24 mouse cellular contexts compared by ENCODE assay signal in the genomic region with DNA sequence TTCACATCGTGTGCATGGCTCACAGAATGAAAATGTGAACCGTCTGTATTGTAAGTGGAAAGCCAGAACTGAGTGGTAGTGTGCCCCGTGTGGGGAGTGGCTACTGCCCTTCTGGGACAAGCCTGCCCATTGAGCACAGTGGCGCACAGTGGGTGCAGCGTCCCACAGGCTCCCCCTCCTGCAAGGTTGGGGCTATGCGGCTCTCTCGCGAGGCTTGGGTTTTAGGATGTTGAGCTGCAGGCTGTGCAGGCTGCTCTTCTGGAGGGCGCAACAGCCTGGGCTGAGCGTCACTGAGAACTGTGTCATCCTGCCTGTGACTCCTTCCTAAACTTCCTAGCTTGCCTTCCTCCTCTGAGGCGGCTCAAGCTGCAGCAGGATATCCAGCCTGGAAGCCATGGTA.
DNase-seq lines count a peak whose midpoint lies in the region; ATAC-seq and TF ChIP-seq lines count a peak whose summit lies in the region.
"Had no signal": no experiment of that assay in that cellular context is flagged by ENCODE, and none has a peak within 500 bp of the region (broad histone marks: within the 10 kb centered on the region; RNA-seq: fewer than 3 reads in every experiment).

No protein-coding gene starts in this region.

- no peak overlapping the region for H3K4me2 ChIP-seq in midbrain, embryonic 16.5 days (ENCODE audit: low read length)
- no peak overlapping the region for H3K4me2 ChIP-seq in midbrain, embryonic 11.5 days
- H3K4me2 ChIP-seq in stomach, embryonic 14.5 days (replicated peaks; ENCODE audit: low read depth, low read length) = no peak overlapping the region
- H3K4me2 ChIP-seq: forebrain, embryonic 13.5 days; hindbrain, embryonic 13.5 days; limb, embryonic 15.5 days; liver, embryonic 15.5 days; midbrain, embryonic 13.5 days; neural tube, embryonic 15.5 days had no signal

- DNase-seq in frontal cortex, postnatal 25 days (ENCODE audit: low spot score in 2 of 2) = no peak
- DNase-seq in midbrain, embryonic 11.5 days (ENCODE audit: low spot score, missing footprints) = no peak
- no peak for DNase-seq in testis, postnatal 10 days (ENCODE audit: low spot score)
- DNase-seq: adrenal gland, postnatal 25 days; B cell, adult 2 months; cerebellum, adult 9-10 months; gastrocnemius, postnatal 36 days; heart, adult 2 months; kidney, adult 2 months; left cerebral cortex, postnatal 4 days; right cerebral cortex, adult 18-20 months had no signal

- H3K9me3 ChIP-seq in midbrain, embryonic 16.5 days (replicated peaks; ENCODE audit: control insufficient read depth, low read length, poor library complexity, severe bottlenecking) = no peaks in the 10 kb centered on the region; the same call in 1 of the 2 replicates
- H3K9me3 ChIP-seq in midbrain, embryonic 11.5 days (ENCODE audit: control insufficient read depth, low read length) = no peaks in the 10 kb centered on the region; the same call in 1 of the 2 replicates
- H3K9me3 ChIP-seq in ES-Bruce4 (replicated peaks; ENCODE audit: control insufficient read depth, insufficient read depth, low read length, poor library complexity, severe bottlenecking) = no peaks in the 10 kb centered on the region
- no peaks in the 10 kb centered on the region for H3K9me3 ChIP-seq in stomach, embryonic 14.5 days (ENCODE audit: control insufficient read depth, low read depth, low read length)
- H3K9me3 ChIP-seq: forebrain, embryonic 13.5 days; hindbrain, embryonic 13.5 days; limb, embryonic 15.5 days; liver, embryonic 15.5 days; neural tube, embryonic 15.5 days had no signal

- ATAC-seq in frontal cortex, adult (ENCODE audit: low TSS enrichment) = peak; percentile 28
- ATAC-seq in midbrain, embryonic 16.5 days = 0 out of 2 replicates have a peak, but pooled peaks have one; percentile 37
- ATAC-seq in midbrain, embryonic 11.5 days (ENCODE audit: low FRiP score) = no peak
- 0 out of 2 replicates have a peak, but pooled peaks have one; percentile 18 for ATAC-seq in stomach, embryonic 14.5 days (ENCODE audit: insufficient number of reproducible peaks, insufficient read depth, low FRiP score, low read depth)
- ATAC-seq: forebrain, embryonic 13.5 days; inflammation-experienced regulatory T-cells, adult 6 months; lung, postnatal 0 days; midbrain, embryonic 13.5 days had no signal

- 85% methylated on average over 11 of the region's 11 CpGs for WGBS in midbrain, embryonic 16.5 days
- 87% methylated on average over 11 of the region's 11 CpGs for WGBS in midbrain, embryonic 11.5 days
- WGBS in stomach, embryonic 14.5 days = 83% methylated on average over 11 of the region's 11 CpGs

- no peak overlapping the region for H3K9ac ChIP-seq in midbrain, embryonic 16.5 days (ENCODE audit: low read depth, low read length)
- no peak overlapping the region for H3K9ac ChIP-seq in midbrain, embryonic 11.5 days (ENCODE audit: low read length)
- peak overlapping the region; percentile 30 for H3K9ac ChIP-seq in ES-Bruce4 (ENCODE audit: low read depth, poor library complexity, severe bottlenecking)
- no peak overlapping the region for H3K9ac ChIP-seq in stomach, embryonic 14.5 days (replicated peaks; ENCODE audit: low read depth, low read length)
- H3K9ac ChIP-seq: forebrain, embryonic 13.5 days; hindbrain, embryonic 13.5 days; limb, embryonic 15.5 days; liver, embryonic 15.5 days; midbrain, embryonic 13.5 days; neural tube, embryonic 15.5 days had no signal

- H3K4me3 ChIP-seq in midbrain, embryonic 16.5 days (ENCODE audit: low read depth, low read length) = no peak overlapping the region
- H3K4me3 ChIP-seq in midbrain, embryonic 11.5 days (ENCODE audit: low read depth, low read length) = no peak overlapping the region
- H3K4me3 ChIP-seq in ES-Bruce4 (ENCODE audit: low read depth, low read length) = peak overlapping the region; percentile 33
- no peak overlapping the region for H3K4me3 ChIP-seq in stomach, embryonic 14.5 days (ENCODE audit: low read depth, low read length)
- H3K4me3 ChIP-seq: forebrain, embryonic 13.5 days; heart, adult 2 months; hindbrain, embryonic 13.5 days; limb, embryonic 15.5 days; liver, embryonic 15.5 days; midbrain, embryonic 13.5 days; neural tube, embryonic 15.5 days had no signal

- H3K27me3 ChIP-seq in midbrain, embryonic 16.5 days (ENCODE audit: control insufficient read depth, insufficient read depth, low read depth, low read length) = no peaks in the 10 kb centered on the region
- H3K27me3 ChIP-seq in midbrain, embryonic 11.5 days (ENCODE audit: control insufficient read depth, insufficient read depth, low read length) = no peaks in the 10 kb centered on the region
- no peaks in the 10 kb centered on the region for H3K27me3 ChIP-seq in ES-Bruce4 (ENCODE audit: control insufficient read depth, insufficient read depth, low read length, poor library complexity, severe bottlenecking)
- no peaks in the 10 kb centered on the region for H3K27me3 ChIP-seq in stomach, embryonic 14.5 days (ENCODE audit: control insufficient read depth, insufficient read depth, low read length)
- H3K27me3 ChIP-seq: forebrain, embryonic 13.5 days; hindbrain, embryonic 13.5 days; limb, embryonic 15.5 days; liver, embryonic 15.5 days; midbrain, embryonic 13.5 days; neural tube, embryonic 15.5 days had no signal

- no peak overlapping the region for H3K27ac ChIP-seq in midbrain, embryonic 16.5 days (ENCODE audit: low read length)
- no peak overlapping the region for H3K27ac ChIP-seq in midbrain, embryonic 11.5 days (ENCODE audit: low read depth, low read length)
- H3K27ac ChIP-seq in ES-Bruce4 (ENCODE audit: insufficient read depth, low read length) = no peak overlapping the region
- H3K27ac ChIP-seq in stomach, embryonic 14.5 days (ENCODE audit: low read length) = no peak overlapping the region
- H3K27ac ChIP-seq: forebrain, embryonic 13.5 days; heart, adult 2 months; hindbrain, embryonic 13.5 days; kidney, postnatal 0 days; limb, embryonic 15.5 days; liver, embryonic 15.5 days; midbrain, embryonic 13.5 days; neural tube, embryonic 15.5 days had no signal

- no peak for TF ChIP-seq POLR2A in ES-Bruce4 (IDR thresholded peaks at IDR 0.05; ENCODE audit: insufficient read depth, low read length)

- H3K4me1 ChIP-seq in midbrain, embryonic 16.5 days (ENCODE audit: control insufficient read depth, insufficient read depth, low read length) = peaks cover 8% of the 10 kb centered on the region
- H3K4me1 ChIP-seq in midbrain, embryonic 11.5 days (ENCODE audit: control insufficient read depth, insufficient read depth, low read length) = peaks cover 3% of the 10 kb centered on the region
- H3K4me1 ChIP-seq in ES-Bruce4 (ENCODE audit: control insufficient read depth, insufficient read depth, low read length) = no peaks in the 10 kb centered on the region
- no peaks in the 10 kb centered on the region for H3K4me1 ChIP-seq in stomach, embryonic 14.5 days (ENCODE audit: control insufficient read depth, insufficient read depth, low read length)
- H3K4me1 ChIP-seq: limb, embryonic 15.5 days had no signal

- peaks cover 22% of the 10 kb centered on the region for H3K36me3 ChIP-seq in midbrain, embryonic 16.5 days (ENCODE audit: control insufficient read depth, insufficient read depth, low read length)
- peaks cover 6% of the 10 kb centered on the region; the same call in 1 of the 2 replicates for H3K36me3 ChIP-seq in midbrain, embryonic 11.5 days (ENCODE audit: control insufficient read depth, insufficient read depth, low read length)
- no peaks in the 10 kb centered on the region for H3K36me3 ChIP-seq in ES-Bruce4 (ENCODE audit: control insufficient read depth, insufficient read depth, low read length, poor library complexity, severe bottlenecking)
- H3K36me3 ChIP-seq in stomach, embryonic 14.5 days (ENCODE audit: control insufficient read depth, insufficient read depth, low read length) = peaks cover 8% of the 10 kb centered on the region; the same call in 1 of the 2 replicates
- H3K36me3 ChIP-seq: liver, embryonic 15.5 days had no signal

- no peak for TF ChIP-seq CTCF in ES-Bruce4 (IDR thresholded peaks at IDR 0.05; ENCODE audit: low read depth, low read length)

- no peak for TF ChIP-seq EP300 in ES-Bruce4 (IDR thresholded peaks at IDR 0.05; ENCODE audit: insufficient read depth, low read depth, low read length)
